Mouse (Mus musculus) forebrain, postnatal 0 days (tissue): ENCODE measurements around the gene Irs1. TPM values are rescaled to one million over a fixed set of nuclear protein-coding genes. Genes with fewer than 3 reads are reported as not detected.
A peak's percentile ranks its signal among the peaks of the same experiment; 100 is the strongest.

Experiments
- ATAC-seq: fragments of 200-750 bp; cut with Nextera tagmentation; 2 replicates; pipeline ENCODE4 v1.8.0; 2017; ENCODE audit warnings: mild to moderate bottlenecking, moderate library complexity
- DNase-seq: peaks from one replicate; pipeline ENCODE4 v3.0.0-alpha.2; 2015
- H3K27ac ChIP-seq: fragments of 300-500 bp; sonication (generic); 2 replicates; pipeline ENCODE4 v1.5.1; 2014; ENCODE audit warnings: low read depth, mild to moderate bottlenecking, antibody characterized with exemption, low read length, moderate library complexity, mixed read lengths
- H3K27me3 ChIP-seq: fragments of 300-500 bp; sonication (generic); 2 replicates; pipeline ENCODE4 v1.6.1; 2014; ENCODE audit warnings: mild to moderate bottlenecking, low read length, mixed read lengths; ENCODE audit not compliant: insufficient read depth
- H3K36me3 ChIP-seq: fragments of 300-500 bp; sonication (generic); 2 replicates; pipeline ENCODE4 v1.6.1; 2014; ENCODE audit warnings: mild to moderate bottlenecking, moderate library complexity; ENCODE audit not compliant: insufficient read depth
- H3K4me1 ChIP-seq: fragments of 300-500 bp; sonication (generic); 2 replicates; pipeline ENCODE4 v1.6.1; 2014; ENCODE audit warnings: antibody characterized with exemption; ENCODE audit not compliant: insufficient read depth
- H3K4me2 ChIP-seq: fragments of 300-500 bp; sonication (generic); 2 replicates; pipeline ENCODE4 v1.6.1; 2014; ENCODE audit warnings: low read depth, mild to moderate bottlenecking, moderate library complexity
- H3K4me3 ChIP-seq: fragments of 300-500 bp; sonication (generic); 2 replicates; pipeline ENCODE4 v1.5.1; 2014; ENCODE audit warnings: low read depth, low read length, mixed read lengths
- H3K9ac ChIP-seq: fragments of 300-500 bp; sonication (generic); 2 replicates; pipeline ENCODE4 v1.6.1; 2014; ENCODE audit warnings: mild to moderate bottlenecking
- H3K9me3 ChIP-seq: fragments of 300-500 bp; sonication (generic); 2 replicates; pipeline ENCODE4 v1.6.1; 2016; ENCODE audit warnings: low read length
- CTCF ChIP-seq: sonication (generic); IDR thresholded peaks from 2 replicates; pipeline ENCODE4 v1.5.1; 2016; ENCODE audit warnings: antibody characterized with exemption, control low read depth, low read depth
- WGBS: fragments of 180-500 bp; shearing (Covaris S2); extraction: QIAGEN DNeasy Blood & Tissue Kit; methylation state at CpG from one replicate; pipeline ENCODE4 v1.1.7; 2014; 5-methylcytosine and 5-hydroxymethylcytosine counted together
- polyA plus RNA-seq: library from polyadenylated mRNA; unstranded; fragments of >200 nt; fragmentation: Nextera tagmentation; extraction: Ambion mirVana; gene quantifications from 2 replicates; pipeline ENCODE4 v1.2.1, GENCODE M21; 2015
- total RNA-seq: library from RNA; depleted of rRNA; stranded (reverse); fragments of >200 nt; gene quantifications from 2 replicates; pipeline ENCODE4 v1.2.3, GENCODE M21; 2014

Irs1 gene
- total and polyA plus RNA-seq, 2 experiments from 2014 or later: 4.4 to 45.3 TPM

DNA sequence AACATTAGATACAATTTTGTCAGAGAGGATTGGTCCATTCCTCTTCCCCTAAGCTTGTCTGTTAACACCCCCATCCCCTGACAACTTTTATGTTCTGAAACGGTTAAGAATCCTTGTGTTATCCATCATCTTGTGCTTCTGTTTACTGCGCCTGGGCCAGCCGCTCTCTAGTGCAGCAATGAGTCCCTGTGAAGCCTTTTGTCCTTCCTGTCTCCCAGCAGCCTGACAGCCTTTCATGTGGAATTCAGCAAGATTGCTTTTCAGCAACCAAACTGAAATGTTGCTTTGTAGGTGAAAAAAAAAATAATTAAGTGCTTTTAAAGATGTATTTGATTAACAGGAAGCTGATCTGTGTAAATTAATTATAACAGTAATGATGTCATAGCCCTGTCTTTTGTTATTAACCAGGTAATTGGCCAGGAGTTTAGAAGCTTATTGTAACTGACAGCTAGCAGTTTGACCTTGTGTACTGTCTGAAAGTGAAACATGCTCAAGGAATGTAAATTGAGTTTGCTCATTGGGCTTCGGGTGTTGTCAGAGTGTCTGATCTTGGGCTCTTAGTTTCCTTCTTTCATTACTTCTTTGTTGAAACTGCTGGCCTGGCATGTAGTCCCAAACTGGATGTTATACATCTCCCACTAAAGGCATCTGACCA is 33.0 kb upstream of the Irs1 start:
- 0 out of 2 replicates have a peak, but pooled peaks cover 3% of the 10 kb centered on the region for H3K4me1 ChIP-seq
- no peak overlapping the region for H3K27ac ChIP-seq
- TF ChIP-seq CTCF: no peak
- ATAC-seq (no peak), DNase-seq (no peak)
- no peaks in the 10 kb centered on the region for H3K36me3 ChIP-seq
- H3K9me3 ChIP-seq: no peaks in the 10 kb centered on the region
- H3K27me3 ChIP-seq: no peaks in the 10 kb centered on the region
- H3K9ac ChIP-seq: no peak overlapping the region
- 8% methylated on average over 4 of the region's 4 CpGs for WGBS
- H3K4me3 ChIP-seq: no peak overlapping the region
- no peak overlapping the region for H3K4me2 ChIP-seq

DNA sequence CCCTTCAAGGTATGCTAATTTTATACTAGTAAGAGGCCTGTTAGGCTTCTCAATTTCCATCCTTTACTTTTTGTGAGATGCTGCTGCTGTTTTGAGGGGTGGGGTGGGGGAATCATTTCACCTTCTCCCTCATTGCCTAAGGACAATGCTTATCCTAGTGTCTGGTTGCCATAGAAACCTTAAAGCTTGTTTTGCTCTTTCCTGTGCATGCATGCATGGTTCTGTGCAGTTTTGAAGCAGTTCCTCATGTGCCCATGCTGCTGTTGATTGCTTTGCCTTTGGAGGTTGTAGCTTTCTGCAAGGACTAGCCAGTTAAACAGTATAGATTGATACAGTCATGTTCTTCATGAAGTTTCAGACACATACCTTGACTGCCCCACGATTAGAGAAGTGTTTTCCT is 30.2 kb upstream of the Irs1 start:
- ATAC-seq (no peak), DNase-seq (peak; percentile 14)
- Histone ChIP-seq H3K9ac (no peak overlapping the region), H3K4me2 (no peak overlapping the region), H3K9me3 (no peaks in the 10 kb centered on the region), H3K4me3 (no peak overlapping the region), H3K27ac (no peak overlapping the region), H3K4me1 (peaks cover 8% of the 10 kb centered on the region; the same call in 1 of the 2 replicates), H3K27me3 (no peaks in the 10 kb centered on the region), H3K36me3 (no peaks in the 10 kb centered on the region)
- WGBS: 63% methylated on average over 1 of the region's 1 CpGs
- TF ChIP-seq CTCF: no peak

DNA sequence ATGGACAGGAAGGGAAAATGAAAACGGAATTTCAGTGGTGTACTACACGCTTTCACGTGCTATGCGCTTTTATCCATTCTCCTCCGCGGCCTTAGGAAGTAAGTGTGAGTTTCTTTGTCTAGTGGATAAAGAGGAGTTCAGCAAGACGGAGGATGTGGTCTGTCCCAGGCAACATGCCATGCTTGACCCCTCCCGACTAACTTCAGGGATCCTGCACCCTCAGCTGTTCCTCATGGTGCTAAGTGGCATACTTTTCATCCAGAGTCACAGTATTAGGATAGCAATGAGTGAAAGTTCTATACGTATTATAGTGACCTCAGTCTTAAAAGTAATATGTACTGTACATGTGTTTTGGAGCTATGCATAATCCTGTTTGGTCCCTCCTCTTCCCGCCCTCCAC is 29.6 kb upstream of the Irs1 start:
- H3K9ac ChIP-seq: no peak overlapping the region
- H3K4me2 ChIP-seq: peak overlapping the region; percentile 13; the same call in 1 of the 2 replicates
- no peaks in the 10 kb centered on the region for H3K27me3 ChIP-seq
- H3K4me3 ChIP-seq: no peak overlapping the region
- WGBS: 46% methylated on average over 10 of the region's 10 CpGs
- TF ChIP-seq CTCF: no peak
- peaks cover 10% of the 10 kb centered on the region; the same call in 1 of the 2 replicates for H3K4me1 ChIP-seq
- H3K9me3 ChIP-seq: no peaks in the 10 kb centered on the region
- 0 out of 2 replicates have a peak overlapping the region, but pooled peaks have one; percentile 22 for H3K27ac ChIP-seq
- DNase-seq (no peak), ATAC-seq (no peak)
- no peaks in the 10 kb centered on the region for H3K36me3 ChIP-seq

DNA sequence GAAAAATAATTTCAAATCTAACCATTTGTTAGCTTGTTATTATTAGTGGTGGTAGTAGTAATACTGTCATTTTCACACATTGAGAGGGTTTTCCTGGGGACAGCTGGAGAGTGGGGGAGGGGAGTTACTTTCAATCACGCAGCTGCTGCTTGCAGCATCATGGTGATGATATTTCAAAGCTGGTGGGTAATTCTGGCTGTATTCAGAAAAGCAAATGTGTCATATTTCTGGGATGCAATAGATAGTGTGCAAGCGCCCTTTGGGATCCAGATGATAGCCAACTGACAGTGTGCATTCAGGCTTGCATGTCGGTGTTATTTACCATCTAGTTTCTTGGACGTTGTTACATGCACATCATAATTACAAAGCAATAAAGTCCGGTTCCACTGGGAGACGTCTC is 29.2 kb upstream of the Irs1 start:
- H3K4me1 ChIP-seq: peaks cover 12% of the 10 kb centered on the region; the same call in 1 of the 2 replicates
- H3K9ac ChIP-seq: no peak overlapping the region
- peak overlapping the region; percentile 13; the same call in 1 of the 2 replicates for H3K4me2 ChIP-seq
- H3K9me3 ChIP-seq: no peaks in the 10 kb centered on the region
- WGBS: 36% methylated on average over 6 of the region's 6 CpGs
- no peak overlapping the region for H3K4me3 ChIP-seq
- DNase-seq: peak; percentile 60
- ATAC-seq: no peak
- no peak for TF ChIP-seq CTCF
- H3K36me3 ChIP-seq: no peaks in the 10 kb centered on the region
- no peaks in the 10 kb centered on the region for H3K27me3 ChIP-seq
- H3K27ac ChIP-seq: 0 out of 2 replicates have a peak overlapping the region, but pooled peaks have one; percentile 22

DNA sequence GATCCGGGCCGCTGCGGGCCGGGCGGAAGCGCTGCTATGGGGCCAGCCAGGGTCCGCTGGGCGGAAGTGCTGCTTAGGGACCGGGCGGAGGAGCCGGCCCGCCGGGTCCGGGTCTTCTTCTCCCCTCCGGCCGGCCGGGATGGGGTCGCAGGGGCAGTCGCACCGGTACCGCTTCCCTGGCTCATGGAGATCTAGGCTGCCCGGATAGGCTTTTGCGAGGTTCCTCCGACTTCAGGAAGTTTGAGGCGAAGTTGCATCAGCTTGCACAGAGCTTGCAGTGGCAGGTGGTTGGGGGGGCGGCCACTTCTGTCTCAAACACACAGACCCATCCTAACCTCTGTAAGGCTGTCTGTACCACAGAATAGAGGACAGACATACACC is 25.5 kb upstream of the Irs1 start:
- no peak for DNase-seq
- Histone ChIP-seq H3K27ac (peak overlapping the region; percentile 94), H3K9ac (peak overlapping the region; percentile 77), H3K4me3 (peak overlapping the region; percentile 86), H3K27me3 (no peaks in the 10 kb centered on the region), H3K4me1 (peaks cover 12% of the 10 kb centered on the region; the same call in 1 of the 2 replicates), H3K9me3 (no peaks in the 10 kb centered on the region), H3K36me3 (no peaks in the 10 kb centered on the region), H3K4me2 (peak overlapping the region; percentile 79)
- no peak for TF ChIP-seq CTCF
- 5% methylated on average over 24 of the region's 26 CpGs for WGBS
- peak; percentile 51 for ATAC-seq

DNA sequence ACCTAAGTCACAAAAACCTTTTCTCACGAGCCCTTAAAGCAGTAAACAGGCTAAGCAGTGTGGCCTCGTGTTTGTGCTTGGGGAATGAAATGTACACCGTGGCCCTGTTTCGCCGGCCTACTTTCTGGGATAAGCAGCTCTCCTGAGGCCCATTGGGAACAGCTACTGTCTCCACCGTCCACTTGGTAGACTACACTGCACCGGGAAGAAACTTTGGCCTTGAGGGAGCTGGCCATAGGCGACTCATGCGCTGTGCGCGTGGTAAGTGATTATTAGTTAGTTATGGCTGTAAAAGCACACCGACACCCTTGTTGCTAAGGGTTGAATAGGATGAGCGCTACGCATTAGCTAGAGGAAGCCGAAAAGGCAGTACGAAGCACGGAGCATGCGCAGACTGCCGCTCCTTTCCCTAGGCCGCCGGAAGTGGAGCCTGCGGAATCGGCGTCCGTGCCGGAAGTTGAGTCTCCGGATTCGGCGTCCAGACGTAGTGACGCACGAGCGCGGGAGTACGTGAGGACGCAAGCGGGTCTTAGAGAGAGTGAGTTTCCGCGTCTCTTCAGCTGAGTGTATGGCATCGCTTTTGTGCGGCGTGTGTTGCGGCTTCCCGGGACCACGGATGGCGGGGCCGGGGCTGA is 25.0 kb upstream of the Irs1 start, which contains the start of gene Rhbdd1:
Gene Rhbdd1, plus strand, starts transcription at position 342 of the 635 bp plus-strand sequence.
- no peaks in the 10 kb centered on the region for H3K9me3 ChIP-seq
- no peaks in the 10 kb centered on the region for H3K36me3 ChIP-seq
- H3K27me3 ChIP-seq: no peaks in the 10 kb centered on the region
- H3K27ac ChIP-seq: peak within 1 kb of the TSS; percentile 94
- peak; percentile 12; the same call in 1 of the 2 replicates for TF ChIP-seq CTCF
- peak within 1 kb of the TSS; percentile 86 for H3K4me3 ChIP-seq
- H3K9ac ChIP-seq: peak within 1 kb of the TSS; percentile 77
- WGBS: 5% methylated on average over 46 of the region's 47 CpGs
- DNase-seq (peak; percentile 100), ATAC-seq (peak; percentile 98)
- H3K4me2 ChIP-seq: peak within 1 kb of the TSS; percentile 79
- peaks cover 10% of the 10 kb centered on the region; the same call in 1 of the 2 replicates for H3K4me1 ChIP-seq

DNA sequence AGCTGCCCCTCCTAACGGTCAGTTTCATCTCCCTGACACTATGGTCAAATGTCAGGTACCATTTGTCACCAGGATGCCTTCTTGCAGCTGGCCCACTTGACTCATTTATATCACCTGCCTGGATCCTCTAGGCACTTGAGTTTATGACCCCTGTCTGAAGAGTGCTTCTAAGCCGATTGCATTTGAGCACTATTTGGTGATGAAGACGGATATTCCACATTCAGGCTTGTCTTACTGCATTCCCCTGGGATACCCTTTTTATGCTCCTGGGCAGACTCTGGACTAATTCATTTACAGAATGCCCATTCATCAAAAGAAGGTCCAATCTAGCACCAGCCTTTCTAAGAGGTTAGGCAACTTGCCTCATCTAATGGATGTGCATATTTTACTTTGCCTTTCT is 13.3 kb upstream of the Irs1 start:
- 78% methylated on average over 3 of the region's 3 CpGs for WGBS
- ATAC-seq (no peak), DNase-seq (no peak)
- no peak overlapping the region for H3K4me3 ChIP-seq
- no peak overlapping the region for H3K4me2 ChIP-seq
- no peak overlapping the region for H3K27ac ChIP-seq
- H3K9ac ChIP-seq: no peak overlapping the region
- no peak for TF ChIP-seq CTCF
- no peaks in the 10 kb centered on the region for H3K4me1 ChIP-seq
- no peaks in the 10 kb centered on the region for H3K36me3 ChIP-seq
- H3K9me3 ChIP-seq: no peaks in the 10 kb centered on the region
- no peaks in the 10 kb centered on the region for H3K27me3 ChIP-seq
